Mouse (Mus musculus) embryonic fibroblast, embryonic 13.5 days (primary cell): ENCODE results near the gene Slc38a3.

ENCODE experiments used
- CTCF ChIP-seq: IDR thresholded peaks from 2 replicates; pipeline ENCODE4 v1.5.1; 2011; ENCODE audit warnings: mild to moderate bottlenecking, control low read depth, low read length, moderate library complexity, borderline replicate concordance; ENCODE audit not compliant: insufficient read depth
- POLR2A ChIP-seq: IDR thresholded peaks from 2 replicates; pipeline ENCODE4 v1.6.1; 2011; ENCODE audit warnings: low read depth, mild to moderate bottlenecking, control low read depth, low read length, moderate library complexity

DNA sequence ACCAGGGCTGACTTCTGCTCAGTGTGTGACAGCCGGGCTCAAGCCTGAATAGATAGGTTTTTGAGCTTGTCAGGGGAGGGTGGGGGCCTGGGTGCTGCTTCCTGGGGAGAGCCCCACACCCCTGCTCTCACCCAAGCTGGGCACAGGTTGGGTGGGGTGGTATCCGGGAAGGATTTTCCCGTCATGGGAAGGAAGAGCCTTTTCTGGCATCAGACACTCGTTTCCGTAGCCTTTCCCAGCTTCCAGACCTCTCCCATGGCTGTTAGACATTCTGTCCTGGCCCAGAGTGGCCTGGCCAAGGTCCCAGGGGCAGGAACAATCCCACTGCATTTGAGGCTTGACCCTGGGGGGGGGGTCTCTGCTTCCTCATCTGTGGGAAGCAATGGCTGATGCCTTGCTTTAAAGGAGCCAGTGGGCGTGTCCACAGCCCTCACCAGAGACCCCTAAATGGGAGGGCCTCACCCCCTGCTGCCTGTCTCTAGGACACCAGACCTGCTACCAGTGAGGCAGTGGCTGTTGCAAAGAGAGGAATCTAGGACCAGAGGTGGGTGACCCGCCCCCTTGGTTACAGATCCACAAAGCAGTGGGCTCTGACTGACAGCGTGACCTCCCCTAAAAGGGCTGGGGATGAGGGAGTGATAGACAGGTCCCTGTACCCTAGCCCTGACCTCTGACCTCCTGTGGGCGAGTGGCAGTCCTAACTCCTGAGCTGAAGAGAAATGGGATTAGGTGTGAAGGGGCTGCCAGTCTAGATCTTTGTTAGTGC lies 27.7 kb upstream of the Slc38a3 start:
- TF ChIP-seq CTCF (no peak), POLR2A (no peak)
